Mouse (Mus musculus): ENCODE measurements at regions not wholly inside any gene's neighbourhood (a gene's known extent, or its start where the extent isn't known, plus 50 kb on each side); places are given as distances from the start of the nearest gene placed in this dataset.
A peak's percentile ranks its signal among the peaks of the same experiment; 100 is the strongest.

DNA sequence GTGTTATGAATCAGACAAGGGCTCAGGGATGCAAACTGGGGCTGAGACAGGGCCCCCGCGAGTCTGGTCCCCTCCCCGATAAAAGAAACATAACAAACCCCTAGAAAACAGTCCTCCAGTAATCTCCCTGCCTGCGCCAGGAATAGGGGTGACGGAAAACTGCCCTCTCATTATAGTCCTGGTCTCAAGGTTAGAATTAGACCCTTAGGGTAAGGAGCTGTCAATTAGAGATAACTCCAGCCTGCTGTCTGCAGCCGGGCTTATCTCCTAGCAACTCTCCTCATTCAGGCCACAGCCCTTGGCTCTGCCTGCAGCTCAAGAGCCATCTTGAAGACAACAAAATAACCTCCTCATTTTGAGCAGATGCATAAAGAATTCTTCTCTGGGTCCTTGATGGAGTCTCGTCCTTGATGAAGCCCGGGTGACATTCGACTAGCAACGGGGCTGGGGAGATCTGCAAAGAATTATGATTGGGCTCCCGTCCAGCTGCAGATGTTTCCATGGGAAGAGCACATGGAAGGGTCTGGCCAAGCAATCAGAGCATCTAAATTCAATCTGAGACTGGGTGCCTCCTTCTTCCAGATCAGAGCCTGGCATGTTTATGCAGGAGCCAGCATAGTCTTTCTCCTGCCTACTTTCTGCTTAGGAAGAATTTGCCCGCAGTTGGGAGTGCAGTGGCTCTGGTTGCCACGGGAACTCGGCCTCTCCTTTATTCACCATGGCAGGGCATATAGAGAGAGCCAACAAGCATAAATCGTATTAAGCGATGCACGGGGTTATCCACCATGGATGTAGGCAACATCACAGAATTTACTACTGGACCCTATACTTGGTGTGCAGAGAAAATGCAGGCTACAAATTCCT is 281.2 kb downstream of the Sox11 start:
- H3K4me3 ChIP-seq (ENCODE audit: low read depth, low read length): peak overlapping the region; percentile 35; the same call in 1 of the 2 replicates
- peaks cover 16% of the 10 kb centered on the region for H3K4me1 ChIP-seq (ENCODE audit: control insufficient read depth, insufficient read depth, low read length)
- peak overlapping the region; percentile 25 for H3K27ac ChIP-seq (ENCODE audit: low read depth, low read length)
- H3K9me3 ChIP-seq (replicated peaks; ENCODE audit: control insufficient read depth, low read length): no peaks in the 10 kb centered on the region
- 16% methylated on average over 17 of the region's 17 CpGs for WGBS (ENCODE audit: insufficient replicate concordance)
- H3K4me2 ChIP-seq: peak overlapping the region; percentile 58
- no peaks in the 10 kb centered on the region for H3K36me3 ChIP-seq (ENCODE audit: control insufficient read depth, insufficient read depth, low read length)
- no peaks in the 10 kb centered on the region for H3K27me3 ChIP-seq (ENCODE audit: control insufficient read depth, insufficient read depth, low read length)
- ATAC-seq (replicated peaks; ENCODE audit: insufficient number of reproducible peaks, low FRiP score, low TSS enrichment): peak; percentile 83
- H3K9ac ChIP-seq (ENCODE audit: low read depth, low read length): no peak overlapping the region

DNA sequence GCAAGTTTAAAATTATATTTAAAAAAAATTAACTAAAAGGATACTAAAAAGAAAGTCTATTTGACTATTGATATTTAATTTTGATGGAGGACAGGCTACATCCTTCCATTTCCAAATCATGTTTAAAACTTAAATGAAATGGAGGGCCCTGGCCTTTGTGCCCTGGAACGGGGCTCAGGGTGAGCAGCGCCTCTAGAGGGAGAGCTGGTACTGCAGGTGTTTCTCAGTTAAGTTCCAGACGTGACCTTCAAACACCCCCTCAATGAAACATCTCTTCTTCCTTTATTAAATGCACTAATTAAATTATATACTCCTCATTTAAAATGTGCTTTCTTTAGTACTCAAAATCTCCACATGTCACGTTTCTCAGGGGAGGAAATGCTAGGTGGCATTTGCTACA is 282.5 kb downstream of the Sox11 start:
- Histone ChIP-seq H3K36me3 (ENCODE audit: control insufficient read depth, insufficient read depth, low read length) (no peaks in the 10 kb centered on the region), H3K4me1 (ENCODE audit: control insufficient read depth, insufficient read depth, low read length) (peaks cover 16% of the 10 kb centered on the region), H3K27ac (ENCODE audit: low read depth, low read length) (no peak overlapping the region), H3K4me3 (ENCODE audit: low read depth, low read length) (no peak overlapping the region), H3K27me3 (ENCODE audit: control insufficient read depth, insufficient read depth, low read length) (no peaks in the 10 kb centered on the region), H3K9me3 (replicated peaks; ENCODE audit: control insufficient read depth, low read length) (no peaks in the 10 kb centered on the region), H3K4me2 (peak overlapping the region; percentile 58; the same call in 1 of the 2 replicates), H3K9ac (ENCODE audit: low read depth, low read length) (no peak overlapping the region)
- no peak for ATAC-seq (replicated peaks; ENCODE audit: insufficient number of reproducible peaks, low FRiP score, low TSS enrichment)
- WGBS (ENCODE audit: insufficient replicate concordance): 27% methylated on average over 4 of the region's 4 CpGs

DNA sequence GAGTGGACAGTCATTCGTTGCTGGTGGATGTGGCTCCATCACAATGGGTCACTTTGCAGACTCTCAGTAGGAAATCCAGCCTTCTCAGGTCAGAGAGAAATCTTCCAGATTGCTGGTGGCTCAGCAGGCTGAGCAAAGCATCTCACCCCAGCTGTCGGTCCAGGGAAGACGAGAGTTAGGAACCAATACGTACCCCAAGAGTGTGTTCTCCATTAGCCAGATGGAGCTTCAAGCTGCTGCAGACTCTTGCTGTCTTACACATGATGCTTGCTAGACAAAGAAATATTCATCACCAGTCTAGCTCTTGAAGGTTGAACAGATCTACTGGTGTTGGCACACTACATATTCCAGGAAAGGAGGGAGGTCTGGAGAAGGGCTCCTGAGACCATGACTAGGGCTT is 288.0 kb downstream of the Sox11 start:
- no peaks in the 10 kb centered on the region for H3K4me1 ChIP-seq (ENCODE audit: control insufficient read depth, insufficient read depth, low read length)
- no peak overlapping the region for H3K27ac ChIP-seq (ENCODE audit: low read depth, low read length)
- H3K4me3 ChIP-seq (ENCODE audit: low read depth, low read length): no peak overlapping the region
- H3K9me3 ChIP-seq (replicated peaks; ENCODE audit: control insufficient read depth, low read length): no peaks in the 10 kb centered on the region
- no peak overlapping the region for H3K9ac ChIP-seq (ENCODE audit: low read depth, low read length)
- no peaks in the 10 kb centered on the region for H3K27me3 ChIP-seq (ENCODE audit: control insufficient read depth, insufficient read depth, low read length)
- WGBS (ENCODE audit: insufficient replicate concordance): 89% methylated on average over 4 of the region's 4 CpGs
- no peak for ATAC-seq (replicated peaks; ENCODE audit: insufficient number of reproducible peaks, low FRiP score, low TSS enrichment)
- H3K4me2 ChIP-seq: no peak overlapping the region
- H3K36me3 ChIP-seq (ENCODE audit: control insufficient read depth, insufficient read depth, low read length): no peaks in the 10 kb centered on the region

DNA sequence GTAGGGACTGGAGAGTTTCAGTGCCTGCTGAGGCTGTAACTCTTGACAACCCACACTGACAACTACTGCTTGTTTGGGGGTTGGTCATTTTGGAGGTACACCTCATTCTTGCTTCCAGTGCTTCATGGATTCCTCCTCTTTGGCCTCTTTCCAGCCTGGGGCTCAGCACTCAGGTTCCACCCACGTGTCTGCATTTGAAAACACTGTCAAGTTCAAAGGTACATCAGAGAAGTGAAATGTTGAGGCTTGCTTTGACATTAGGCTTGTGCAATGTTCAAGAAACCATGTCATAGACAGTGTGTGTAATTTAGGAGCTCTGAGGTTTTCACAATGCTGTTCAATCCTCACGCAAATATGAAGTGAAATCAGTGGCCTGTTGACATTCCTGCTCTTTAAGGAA is 304.5 kb downstream of the Sox11 start:
- Histone ChIP-seq H3K36me3 (ENCODE audit: control insufficient read depth, insufficient read depth, low read length) (no peaks in the 10 kb centered on the region), H3K9ac (ENCODE audit: low read depth, low read length) (no peak overlapping the region), H3K27ac (ENCODE audit: low read depth, low read length) (no peak overlapping the region), H3K27me3 (ENCODE audit: control insufficient read depth, insufficient read depth, low read length) (no peaks in the 10 kb centered on the region), H3K4me3 (ENCODE audit: low read depth, low read length) (no peak overlapping the region), H3K4me2 (no peak overlapping the region), H3K9me3 (replicated peaks; ENCODE audit: control insufficient read depth, low read length) (no peaks in the 10 kb centered on the region), H3K4me1 (ENCODE audit: control insufficient read depth, insufficient read depth, low read length) (no peaks in the 10 kb centered on the region)
- ATAC-seq (replicated peaks; ENCODE audit: insufficient number of reproducible peaks, low FRiP score, low TSS enrichment): no peak
- 62% methylated on average over 2 of the region's 2 CpGs for WGBS (ENCODE audit: insufficient replicate concordance)

DNA sequence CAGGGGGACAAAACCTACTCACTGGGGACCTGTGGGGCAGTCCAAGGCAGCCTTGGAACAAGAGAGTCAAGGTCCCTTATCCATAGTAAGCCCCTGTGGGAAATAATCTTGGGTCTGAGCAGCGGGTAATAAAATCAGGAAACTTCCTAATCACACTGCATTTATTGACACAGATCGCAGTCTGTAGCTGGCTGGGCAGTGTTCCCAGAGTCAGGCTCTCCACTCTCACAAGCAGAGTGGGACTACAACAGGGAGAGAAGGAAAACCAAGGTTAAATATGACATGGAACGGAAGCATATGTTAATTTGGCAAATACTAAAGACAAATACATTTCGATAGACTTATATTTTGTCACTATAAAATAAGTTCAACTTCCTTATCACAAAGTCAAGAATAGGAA is 322.6 kb downstream of the Sox11 start:
- Histone ChIP-seq H3K4me2 (no peak overlapping the region), H3K4me3 (ENCODE audit: low read depth, low read length) (no peak overlapping the region), H3K36me3 (ENCODE audit: control insufficient read depth, insufficient read depth, low read length) (no peaks in the 10 kb centered on the region), H3K9me3 (replicated peaks; ENCODE audit: control insufficient read depth, low read length) (no peaks in the 10 kb centered on the region), H3K9ac (ENCODE audit: low read depth, low read length) (no peak overlapping the region), H3K27ac (ENCODE audit: low read depth, low read length) (no peak overlapping the region), H3K4me1 (ENCODE audit: control insufficient read depth, insufficient read depth, low read length) (no peaks in the 10 kb centered on the region), H3K27me3 (ENCODE audit: control insufficient read depth, insufficient read depth, low read length) (no peaks in the 10 kb centered on the region)
- WGBS (ENCODE audit: insufficient replicate concordance): 68% methylated on average over 4 of the region's 4 CpGs
- ATAC-seq (replicated peaks; ENCODE audit: insufficient number of reproducible peaks, low FRiP score, low TSS enrichment): no peak

DNA sequence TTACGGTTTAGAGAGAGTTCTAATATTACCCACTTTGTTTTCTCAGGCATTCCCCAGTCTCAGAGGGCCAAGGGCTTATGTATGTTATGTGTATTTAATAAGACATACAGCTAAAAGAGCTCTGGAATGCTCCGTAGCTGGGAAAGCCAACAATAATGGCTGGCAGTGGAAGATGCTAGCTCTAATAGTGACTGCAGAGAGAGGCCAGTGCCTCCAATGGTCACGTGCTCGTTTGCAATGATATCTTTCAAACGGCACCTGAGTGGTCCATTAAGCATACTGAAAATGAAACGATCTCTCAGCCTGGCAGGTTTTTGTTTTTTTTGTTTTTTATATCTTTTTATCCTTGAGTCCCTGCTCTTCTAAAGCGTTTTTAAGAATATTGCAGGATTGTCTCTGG is 324.0 kb downstream of the Sox11 start:
- H3K9ac ChIP-seq (ENCODE audit: low read depth, low read length): no peak overlapping the region
- 75% methylated on average over 7 of the region's 7 CpGs for WGBS (ENCODE audit: insufficient replicate concordance)
- H3K27ac ChIP-seq (ENCODE audit: low read depth, low read length): no peak overlapping the region
- no peaks in the 10 kb centered on the region for H3K4me1 ChIP-seq (ENCODE audit: control insufficient read depth, insufficient read depth, low read length)
- H3K27me3 ChIP-seq (ENCODE audit: control insufficient read depth, insufficient read depth, low read length): no peaks in the 10 kb centered on the region
- ATAC-seq (replicated peaks; ENCODE audit: insufficient number of reproducible peaks, low FRiP score, low TSS enrichment): no peak
- no peaks in the 10 kb centered on the region for H3K9me3 ChIP-seq (replicated peaks; ENCODE audit: control insufficient read depth, low read length)
- H3K36me3 ChIP-seq (ENCODE audit: control insufficient read depth, insufficient read depth, low read length): no peaks in the 10 kb centered on the region
- no peak overlapping the region for H3K4me2 ChIP-seq
- H3K4me3 ChIP-seq (ENCODE audit: low read depth, low read length): no peak overlapping the region

DNA sequence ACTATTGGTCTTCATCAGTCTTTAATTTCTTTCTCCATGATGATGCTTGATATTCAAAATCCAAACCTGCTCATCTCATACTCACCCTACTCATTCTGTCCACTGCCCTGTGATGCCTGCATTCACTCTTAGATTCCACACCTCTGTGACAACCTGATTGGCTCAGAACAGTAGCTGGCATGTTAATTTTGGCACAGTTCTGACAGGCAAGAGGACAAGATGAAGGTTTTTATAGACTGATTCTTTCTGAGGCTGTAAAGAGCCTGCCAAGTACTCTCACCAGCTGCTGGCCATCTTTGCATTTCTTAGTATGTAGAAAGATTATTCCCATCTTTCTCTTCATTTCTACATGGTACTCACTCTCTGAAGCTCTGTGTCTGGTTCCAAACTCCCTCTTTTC is 343.1 kb downstream of the Sox11 start:
- Histone ChIP-seq H3K9ac (ENCODE audit: low read depth, low read length) (no peak overlapping the region), H3K4me3 (ENCODE audit: low read depth, low read length) (no peak overlapping the region), H3K36me3 (ENCODE audit: control insufficient read depth, insufficient read depth, low read length) (no peaks in the 10 kb centered on the region), H3K9me3 (replicated peaks; ENCODE audit: control insufficient read depth, low read length) (no peaks in the 10 kb centered on the region), H3K4me2 (no peak overlapping the region), H3K4me1 (ENCODE audit: control insufficient read depth, insufficient read depth, low read length) (no peaks in the 10 kb centered on the region), H3K27ac (ENCODE audit: low read depth, low read length) (no peak overlapping the region), H3K27me3 (ENCODE audit: control insufficient read depth, insufficient read depth, low read length) (no peaks in the 10 kb centered on the region)
- ATAC-seq (replicated peaks; ENCODE audit: insufficient number of reproducible peaks, low FRiP score, low TSS enrichment): no peak

DNA sequence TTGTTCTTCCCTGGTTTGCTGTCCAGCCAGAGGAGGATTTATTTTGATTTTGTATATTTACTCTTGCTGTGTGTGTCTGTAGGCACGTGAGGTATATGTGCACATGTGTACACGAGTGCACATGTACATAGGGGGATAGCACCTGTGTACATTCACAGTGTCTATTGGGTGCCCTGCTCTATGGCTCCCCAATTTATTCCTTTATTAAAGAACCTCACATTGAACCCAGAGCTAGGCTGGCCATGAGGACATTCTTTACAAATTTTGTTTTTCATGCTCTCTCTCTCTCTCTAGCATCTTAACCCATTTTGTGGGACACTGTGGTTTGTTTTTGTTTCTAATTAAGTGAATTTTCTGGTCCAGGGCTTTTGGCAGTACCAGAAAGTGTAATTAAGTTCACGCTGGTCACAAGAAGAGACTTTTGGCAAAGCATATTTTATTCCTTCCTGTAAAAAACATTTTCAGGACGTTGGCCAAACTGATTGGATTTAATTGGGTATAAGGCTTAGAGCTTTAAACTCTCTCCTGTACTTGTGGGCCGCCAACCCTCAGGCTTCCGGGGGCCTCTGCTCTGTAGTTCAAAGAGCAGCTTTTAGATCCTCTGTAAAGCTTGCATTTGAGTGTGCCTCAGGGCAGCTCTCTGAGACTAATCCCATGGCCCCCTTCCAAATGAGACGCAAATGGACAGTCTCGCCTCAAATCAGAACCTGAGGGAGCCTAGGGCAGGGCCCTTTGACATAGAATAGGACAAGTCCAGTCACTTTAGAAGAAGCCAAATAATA is 365.9 kb downstream of the Sox11 start:
- H3K4me2 ChIP-seq: no peak overlapping the region
- no peak for ATAC-seq (replicated peaks; ENCODE audit: insufficient number of reproducible peaks, low FRiP score, low TSS enrichment)

More for the DNA sequence above, 365.9 kb downstream of the Sox11 start:
- H3K4me3 ChIP-seq (ENCODE audit: low read depth, low read length): no peak overlapping the region
- H3K9me3 ChIP-seq (replicated peaks; ENCODE audit: control insufficient read depth, low read length): no peaks in the 10 kb centered on the region
- H3K27me3 ChIP-seq (ENCODE audit: control insufficient read depth, insufficient read depth, low read length): no peaks in the 10 kb centered on the region
- no peak overlapping the region for H3K27ac ChIP-seq (ENCODE audit: low read depth, low read length)
- H3K9ac ChIP-seq (ENCODE audit: low read depth, low read length): no peak overlapping the region
- 65% methylated on average over 8 of the region's 8 CpGs for WGBS (ENCODE audit: insufficient replicate concordance)
- no peaks in the 10 kb centered on the region for H3K36me3 ChIP-seq (ENCODE audit: control insufficient read depth, insufficient read depth, low read length)
- no peaks in the 10 kb centered on the region for H3K4me1 ChIP-seq (ENCODE audit: control insufficient read depth, insufficient read depth, low read length)

Data from heart, embryonic 11.5 days (tissue).